Mouse (Mus musculus) thymus, postnatal 0 days (tissue): Measurements from ENCODE around the gene Ccn6. TPM values are rescaled to one million over a fixed set of nuclear protein-coding genes. Genes with fewer than 3 reads are reported as not detected.

Experiments used
- polyA plus RNA-seq: library from polyadenylated mRNA; unstranded; fragments of >200 nt; fragmentation: Nextera tagmentation; extraction: Ambion mirVana; gene quantifications from 2 replicates; pipeline ENCODE4 v1.2.1, GENCODE M21; 2015

The Ccn6 gene
- polyA plus RNA-seq, 1 experiment from 2014 or later: 1.6 TPM

Other genes with a start within 250 kb of the Ccn6 start
- gene Lama4, start 198.3 kb downstream of the Ccn6 start, polyA plus RNA-seq: 7.5 and 7.8 TPM in 2 replicates
- 7.2 TPM in 2 replicates for gene Fam229b, start 29.9 kb downstream of the Ccn6 start, polyA plus RNA-seq
- gene Tube1, start 29.8 kb downstream of the Ccn6 start, polyA plus RNA-seq: 92.1 and 120 TPM in 2 replicates
- 35.1 and 36.3 TPM in 2 replicates for gene Fyn, start 205.1 kb upstream of the Ccn6 start, polyA plus RNA-seq